Mouse (Mus musculus): ENCODE data around the gene Hist2h4.
"Not testable (repeated sequence)": the region's sequence is repeated elsewhere in the genome, so short reads cannot be mapped to it uniquely, and the experiment has no call there.

Gene Hist2h4

DNA sequence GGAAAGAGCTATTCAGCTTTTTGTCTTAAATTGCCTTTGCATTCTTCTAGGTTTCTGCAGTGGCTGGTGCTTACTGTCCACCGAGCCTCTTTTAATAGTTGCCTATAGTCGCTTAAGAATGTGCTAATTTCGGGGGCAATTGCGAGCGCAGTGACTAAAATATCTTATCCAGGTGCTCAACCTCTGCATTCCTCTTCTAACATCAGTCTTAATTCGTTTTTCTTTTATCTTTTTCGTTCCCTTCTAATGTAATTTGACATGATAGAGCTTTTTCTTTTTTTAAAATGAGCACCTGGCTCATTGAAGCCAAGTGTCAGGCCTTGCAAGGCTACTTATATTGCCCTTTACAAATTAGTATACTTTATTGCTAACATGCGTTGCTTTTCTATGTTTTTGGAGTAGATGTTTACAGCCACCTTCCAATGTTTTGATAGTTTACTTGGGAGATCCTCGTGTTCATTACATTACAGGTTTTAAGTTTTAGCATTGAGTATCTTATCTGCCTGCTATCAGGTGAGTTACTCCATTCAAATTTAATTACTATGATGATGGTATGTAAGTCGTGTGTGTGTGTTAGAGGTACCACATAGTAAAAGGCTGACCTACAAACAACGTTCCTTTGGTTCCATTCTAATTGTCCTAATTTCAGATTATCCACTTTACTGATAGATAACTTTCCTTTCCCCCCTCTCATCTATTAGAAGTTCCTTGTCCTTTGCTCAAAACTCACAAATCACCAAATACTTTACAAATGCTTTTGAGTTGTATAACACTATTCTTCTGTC, 15.6 kb downstream of the Hist2h4 start:
- no peak for DNase-seq (ENCODE audit: low spot score in 2 of 2)

DNA sequence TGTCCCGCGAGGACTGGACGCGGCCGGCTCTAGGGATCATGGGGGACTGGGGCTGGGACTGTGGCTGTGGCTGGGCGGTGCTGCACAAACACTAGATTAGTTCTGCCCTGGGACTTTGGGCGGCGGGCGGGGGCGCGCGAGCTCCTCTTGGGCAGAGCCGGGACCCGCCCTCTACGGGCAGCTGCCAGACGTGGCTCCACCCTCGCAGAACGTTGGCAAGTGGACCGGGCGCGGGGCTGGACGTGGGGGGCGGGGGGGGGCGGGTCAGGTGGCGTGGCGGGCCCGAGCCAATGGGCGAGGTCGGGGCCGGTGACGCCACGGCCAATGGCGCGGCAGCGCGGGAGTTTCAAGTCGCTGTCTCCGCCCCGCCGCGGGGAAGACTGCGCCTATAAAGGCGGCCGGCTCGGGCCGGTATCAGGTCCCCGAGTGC, 16.7 kb downstream of the Hist2h4 start, which contains the start of gene Hist2h3c1:
TSS of gene Hist2h3c1 (plus strand) at position 259 of the 430 bp plus-strand sequence.
- not testable (repeated sequence) for DNase-seq (ENCODE audit: low spot score in 2 of 2)

DNA sequence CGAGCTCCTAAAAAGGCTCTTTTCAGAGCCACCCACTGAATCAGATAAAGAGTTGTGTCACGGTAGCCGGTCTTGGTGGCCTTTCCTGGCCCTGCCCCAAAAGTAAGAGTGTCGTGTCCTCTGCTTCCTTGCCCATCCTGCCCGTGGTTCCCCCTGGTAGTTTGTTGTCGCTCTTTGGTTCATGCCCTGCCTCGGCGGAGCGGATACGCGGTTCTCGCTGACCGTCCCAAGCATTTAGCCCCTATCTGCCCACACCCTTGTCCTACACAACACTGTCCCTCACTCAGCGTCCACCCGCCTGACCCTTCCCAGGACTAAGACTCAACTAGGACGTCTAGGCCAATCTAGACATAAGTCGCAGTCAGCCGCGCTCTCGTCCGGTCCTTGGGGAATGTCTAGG, 17.1 kb downstream of the Hist2h4 start:
- not testable (repeated sequence) for DNase-seq (ENCODE audit: low spot score in 2 of 2)

DNA sequence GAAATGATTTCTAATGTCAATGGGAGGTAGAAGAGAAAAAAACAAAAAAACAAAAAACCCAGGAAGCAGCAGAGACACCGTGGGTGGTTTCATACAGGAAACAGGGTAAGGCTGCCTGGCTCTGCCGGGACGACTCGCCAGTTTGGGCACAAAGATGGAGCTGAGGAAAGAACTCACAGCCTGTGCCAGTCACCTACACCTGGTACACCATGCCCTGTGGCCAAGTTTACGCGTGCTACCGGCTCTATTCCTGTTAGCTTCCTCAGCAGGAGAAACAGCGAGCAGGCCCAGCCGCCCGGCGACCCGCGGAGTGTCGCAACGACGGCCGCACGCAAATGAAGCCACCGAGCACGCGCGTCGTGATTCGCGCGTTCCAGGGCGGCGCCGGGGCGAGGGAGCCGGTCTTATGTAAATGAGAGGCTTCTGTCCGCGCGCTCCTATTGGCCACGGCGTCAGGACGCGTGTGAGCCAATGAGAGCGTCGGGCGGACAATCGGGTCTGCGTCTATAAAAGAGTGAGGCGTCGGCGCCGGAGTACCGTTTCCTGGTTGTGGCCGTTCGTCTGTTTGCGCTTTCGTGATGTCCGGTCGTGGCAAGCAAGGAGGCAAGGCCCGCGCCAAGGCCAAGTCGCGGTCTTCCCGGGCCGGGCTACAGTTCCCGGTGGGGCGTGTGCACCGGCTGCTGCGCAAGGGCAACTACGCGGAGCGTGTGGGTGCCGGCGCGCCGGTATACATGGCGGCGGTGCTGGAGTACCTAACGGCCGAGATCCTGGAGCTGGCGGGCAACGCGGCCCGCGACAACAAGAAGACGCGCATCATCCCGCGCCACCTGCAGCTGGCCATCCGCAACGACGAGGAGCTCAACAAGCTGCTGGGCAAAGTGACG, 17.9 kb downstream of the Hist2h4 start, which contains the start of gene Hist2h2aa1:
TSS of gene Hist2h2aa1 (plus strand) at position 495 of the 884 bp plus-strand sequence.
- DNase-seq (ENCODE audit: low spot score in 2 of 2): peak; percentile 78 to 79

GRCm38 (mm10) chr3:96243921-96244572, 19.1 kb downstream of the Hist2h4 start:
- DNase-seq (ENCODE audit: low spot score in 2 of 2): no peak

DNA sequence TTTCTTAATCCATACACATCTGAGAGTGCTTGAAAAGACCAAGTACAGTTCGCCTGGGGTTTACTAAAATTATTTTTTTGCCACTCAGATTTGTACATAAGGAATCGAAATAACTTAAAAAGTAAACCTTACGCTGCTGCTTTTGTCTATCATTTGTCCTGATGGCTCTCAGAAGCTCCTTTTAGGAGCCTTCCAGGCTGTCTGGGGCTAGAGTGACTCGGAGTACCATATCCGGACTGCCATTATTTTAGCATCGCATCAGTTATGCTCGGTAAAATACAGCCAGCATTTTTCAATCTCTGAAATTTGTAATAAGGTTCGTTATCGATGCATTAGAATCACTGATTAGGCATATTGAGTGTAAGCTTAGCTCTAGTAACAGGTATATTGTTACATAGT, 22.3 kb downstream of the Hist2h4 start:
- no peak for DNase-seq (ENCODE audit: low spot score in 2 of 2)

DNA sequence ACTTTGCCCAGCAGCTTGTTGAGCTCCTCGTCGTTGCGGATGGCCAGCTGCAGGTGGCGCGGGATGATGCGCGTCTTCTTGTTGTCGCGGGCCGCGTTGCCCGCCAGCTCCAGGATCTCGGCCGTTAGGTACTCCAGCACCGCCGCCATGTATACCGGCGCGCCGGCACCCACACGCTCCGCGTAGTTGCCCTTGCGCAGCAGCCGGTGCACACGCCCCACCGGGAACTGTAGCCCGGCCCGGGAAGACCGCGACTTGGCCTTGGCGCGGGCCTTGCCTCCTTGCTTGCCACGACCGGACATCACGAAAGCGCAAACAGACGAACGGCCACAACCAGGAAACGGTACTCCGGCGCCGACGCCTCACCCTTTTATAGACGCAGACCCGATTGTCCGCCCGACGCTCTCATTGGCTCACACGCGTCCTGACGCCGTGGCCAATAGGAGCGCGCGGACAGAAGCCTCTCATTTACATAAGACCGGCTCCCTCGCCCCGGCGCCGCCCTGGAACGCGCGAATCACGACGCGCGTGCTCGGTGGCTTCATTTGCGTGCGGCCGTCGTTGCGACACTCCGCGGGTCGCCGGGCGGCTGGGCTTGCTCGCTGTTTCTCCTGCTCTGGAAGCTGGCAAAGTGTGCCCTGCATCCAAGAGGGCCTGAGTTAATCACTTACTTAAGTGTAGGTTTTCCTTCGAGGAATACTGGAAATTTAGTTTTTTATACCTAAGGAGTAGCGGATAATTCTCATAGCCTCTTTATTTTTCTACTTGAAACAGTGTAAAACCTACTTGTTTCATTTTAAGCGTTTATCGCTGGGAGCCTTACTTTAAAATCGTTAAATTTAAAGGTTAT, 22.9 kb downstream of the Hist2h4 start, which contains the start of gene Hist2h2aa2:
TSS of gene Hist2h2aa2 (minus strand) at position 328 of the 850 bp plus-strand sequence.
- peak; percentile 96 to 98 for DNase-seq (ENCODE audit: low spot score in 2 of 2)

GRCm38 (mm10) chr3:96238954-96239793, 23.9 kb downstream of the Hist2h4 start, which contains the start of gene Hist2h3c2:
Gene Hist2h3c2, minus strand, starts transcription at chr3:96239127.
- peak; percentile 47 to 57 for DNase-seq (ENCODE audit: low spot score in 2 of 2)

- no peak for DNase-seq (ENCODE audit: low spot score in 2 of 2)
Observed at GRCm38 (mm10) chr3:96237904-96238511, 25.1 kb downstream of the Hist2h4 start.

- DNase-seq (ENCODE audit: low spot score in 2 of 2): no peak
Observed at GRCm38 (mm10) chr3:96237335-96237903, 25.7 kb downstream of the Hist2h4 start.

GRCm38 (mm10) chr3:96236834-96237334, 26.2 kb downstream of the Hist2h4 start:
- no peak for DNase-seq (ENCODE audit: low spot score in 2 of 2)

GRCm38 (mm10) chr3:96235836-96236235, 27.3 kb downstream of the Hist2h4 start:
- DNase-seq (ENCODE audit: low spot score in 2 of 2): no peak

DNA sequence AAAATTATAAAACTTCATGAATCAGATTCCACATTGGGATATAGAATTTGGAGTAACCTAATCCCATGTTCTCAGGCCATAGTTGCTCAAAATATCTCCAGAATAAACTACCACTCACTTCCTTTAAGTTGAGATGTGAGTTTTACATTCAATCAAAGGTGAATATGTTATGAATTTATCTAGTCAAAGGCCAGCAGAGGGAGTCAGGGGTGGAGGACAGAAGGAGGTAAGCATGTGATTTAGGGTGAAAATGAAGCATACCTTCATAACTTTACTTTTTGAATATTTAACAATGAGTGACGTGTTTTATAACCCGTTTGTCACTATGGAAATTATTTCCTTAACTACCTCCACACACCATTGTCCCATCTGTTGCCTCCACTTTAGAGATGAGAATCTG, 28.2 kb downstream of the Hist2h4 start:
- no peak for DNase-seq (ENCODE audit: low spot score in 2 of 2)

- no peak for DNase-seq (ENCODE audit: low spot score in 2 of 2)
Observed at GRCm38 (mm10) chr3:96231758-96232120, 31.4 kb downstream of the Hist2h4 start.

- no peak for DNase-seq (ENCODE audit: low spot score in 2 of 2)
Observed at GRCm38 (mm10) chr3:96230910-96231757, 32.0 kb downstream of the Hist2h4 start.

- no peak for DNase-seq (ENCODE audit: low spot score in 2 of 2)
Observed at GRCm38 (mm10) chr3:96230404-96230803, 32.7 kb downstream of the Hist2h4 start.

- DNase-seq (ENCODE audit: low spot score in 2 of 2): no peak
Observed at GRCm38 (mm10) chr3:96228828-96229227, 34.3 kb downstream of the Hist2h4 start.
